Mouse (Mus musculus) thymus, adult 2 months (tissue): Measurements from ENCODE around the gene Tenm2. TPM values are rescaled to one million over a fixed set of nuclear protein-coding genes. Genes with fewer than 3 reads are reported as not detected.

Source experiments
- DNase-seq: peaks from one replicate; pipeline ENCODE4 v3.0.0; 2021
- H3K27ac ChIP-seq: fragments of 200-500 bp; 2 replicates; pipeline ENCODE4 v1.5.1; 2012; ENCODE audit warnings: low read length, control low read depth; ENCODE audit not compliant: control insufficient read depth, insufficient read depth
- H3K27me3 ChIP-seq: fragments of 200-500 bp; 2 replicates; pipeline ENCODE4 v1.6.1; 2012; ENCODE audit warnings: mild to moderate bottlenecking, low read length, moderate library complexity, mixed read lengths; ENCODE audit not compliant: control insufficient read depth, insufficient read depth
- H3K36me3 ChIP-seq: fragments of 200-500 bp; 2 replicates; pipeline ENCODE4 v1.6.1; 2012; ENCODE audit warnings: mild to moderate bottlenecking, low read length, moderate library complexity; ENCODE audit not compliant: control insufficient read depth, insufficient read depth
- H3K4me1 ChIP-seq: fragments of 200-500 bp; replicated peaks from 2 replicates; pipeline ENCODE4 v1.6.1; 2012; ENCODE audit warnings: low read length; ENCODE audit not compliant: control insufficient read depth, insufficient read depth
- H3K4me3 ChIP-seq: fragments of 200-500 bp; 2 replicates; pipeline ENCODE4 v1.5.1; 2012; ENCODE audit warnings: mild to moderate bottlenecking, low read length, control low read depth, moderate library complexity; ENCODE audit not compliant: control insufficient read depth, insufficient read depth
- CTCF ChIP-seq: fragments of 200-500 bp; IDR thresholded peaks from 2 replicates; pipeline ENCODE4 v1.5.1; 2012; ENCODE audit warnings: mild to moderate bottlenecking, control low read depth, low read length, moderate library complexity, borderline replicate concordance; ENCODE audit not compliant: control insufficient read depth, poor library complexity, insufficient read depth; ENCODE audit errors: extremely low read depth
- POLR2A ChIP-seq: fragments of 200-500 bp; IDR thresholded peaks from 2 replicates; pipeline ENCODE4 v1.6.1; 2012; ENCODE audit warnings: mild to moderate bottlenecking, low read length, control low read depth, moderate library complexity; ENCODE audit not compliant: control insufficient read depth, poor library complexity, insufficient read depth; ENCODE audit errors: extremely low read depth
- WGBS: fragments of 180-500 bp; shearing (Covaris S2); methylation state at CpG from one replicate; pipeline ENCODE4 v1.1.7; 2018; 5-methylcytosine and 5-hydroxymethylcytosine counted together
- polyA plus RNA-seq: library from polyadenylated mRNA; depleted of rRNA; stranded (reverse); fragments of >200 nt; gene quantifications from 2 replicates; pipeline ENCODE4 v1.2.3, GENCODE M21; 2012

Gene Tenm2
- polyA plus RNA-seq, 1 experiment, result 0.70 TPM

DNA sequence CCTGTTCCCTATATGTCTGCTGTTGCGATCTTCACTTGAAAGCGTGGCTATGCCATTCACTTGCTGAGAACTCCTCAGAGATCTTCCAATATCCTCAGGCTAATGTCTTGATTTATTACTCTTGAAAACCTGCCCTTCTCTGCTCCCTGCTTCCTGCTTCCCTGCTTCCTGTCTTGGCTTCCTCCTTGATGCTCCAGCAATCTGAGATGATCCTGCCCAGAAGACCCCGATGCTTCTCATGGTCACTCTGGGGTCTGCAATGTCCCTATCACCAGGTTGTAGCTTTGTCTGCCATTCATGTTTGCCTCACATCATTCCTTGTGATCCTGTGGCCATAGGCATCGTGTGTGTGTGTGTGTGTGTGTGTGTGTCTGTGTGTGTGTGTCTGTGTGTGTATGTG lies 697.6 kb downstream of the Tenm2 start:
- no peaks in the 10 kb centered on the region for H3K27me3 ChIP-seq
- DNase-seq, result no peak
- H3K4me3 ChIP-seq, result no peak overlapping the region
- 69% methylated on average over 4 of the region's 4 CpGs for WGBS
- H3K27ac ChIP-seq, result no peak overlapping the region
- H3K36me3 ChIP-seq, result no peaks in the 10 kb centered on the region
- H3K4me1 ChIP-seq, result no peaks in the 10 kb centered on the region
- TF ChIP-seq POLR2A (no peak), CTCF (no peak)

DNA sequence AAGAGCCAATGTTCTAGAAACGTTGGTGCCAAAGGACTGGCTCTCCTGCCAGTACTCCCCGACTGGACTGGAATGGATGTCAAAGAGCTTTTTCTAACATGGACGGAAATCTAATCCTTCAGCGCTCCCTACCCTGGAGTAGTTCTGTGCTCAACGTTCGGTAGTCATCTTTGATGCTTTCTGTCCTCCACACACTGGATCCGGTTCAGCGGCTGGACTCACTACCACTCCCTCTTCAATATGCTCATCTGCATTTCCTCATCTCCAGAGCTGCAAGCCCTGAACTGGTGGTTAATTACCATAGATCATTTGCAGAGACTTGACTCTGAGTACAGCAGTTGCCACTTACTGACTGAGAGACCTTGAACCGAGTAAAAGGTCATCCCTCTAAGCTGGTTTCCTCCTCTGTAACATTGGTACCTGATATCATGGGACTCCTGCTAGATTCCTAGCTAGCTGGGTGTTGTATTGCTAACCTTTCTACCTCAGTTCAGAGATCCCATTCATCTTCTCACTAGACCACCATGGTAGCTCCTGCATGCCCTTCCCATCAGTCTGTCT lies 698.1 kb downstream of the Tenm2 start:
- no peaks in the 10 kb centered on the region for H3K4me1 ChIP-seq
- H3K27me3 ChIP-seq, result no peaks in the 10 kb centered on the region
- no peak for DNase-seq
- H3K4me3 ChIP-seq, result no peak overlapping the region
- 91% methylated on average over 9 of the region's 9 CpGs for WGBS
- no peak overlapping the region for H3K27ac ChIP-seq
- no peak for TF ChIP-seq CTCF
- no peak for TF ChIP-seq POLR2A
- H3K36me3 ChIP-seq, result no peaks in the 10 kb centered on the region

DNA sequence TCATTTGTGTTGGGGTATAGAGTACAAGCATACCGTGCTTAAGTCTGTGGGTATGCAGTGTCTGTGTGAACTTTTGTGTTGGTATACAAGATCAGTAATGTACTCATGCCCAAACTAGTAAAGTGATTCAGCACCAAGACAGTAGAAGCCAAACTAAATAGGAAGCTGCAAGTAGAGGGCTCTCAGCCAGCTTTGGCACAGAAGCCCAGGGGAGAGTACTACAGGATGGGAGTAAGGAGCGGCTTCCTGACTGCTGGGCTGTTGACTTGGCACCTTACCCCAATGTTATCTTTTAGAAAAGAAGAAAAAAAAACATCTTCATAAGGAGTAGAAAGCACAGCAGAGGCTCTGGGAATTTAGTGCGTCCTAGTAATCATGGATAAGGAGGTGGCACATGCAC lies 700.2 kb downstream of the Tenm2 start:
- Histone ChIP-seq H3K27me3 (no peaks in the 10 kb centered on the region), H3K4me1 (no peaks in the 10 kb centered on the region), H3K36me3 (no peaks in the 10 kb centered on the region), H3K4me3 (no peak overlapping the region), H3K27ac (no peak overlapping the region)
- 93% methylated on average over 3 of the region's 3 CpGs for WGBS
- no peak for TF ChIP-seq POLR2A
- no peak for TF ChIP-seq CTCF
- DNase-seq, result no peak

DNA sequence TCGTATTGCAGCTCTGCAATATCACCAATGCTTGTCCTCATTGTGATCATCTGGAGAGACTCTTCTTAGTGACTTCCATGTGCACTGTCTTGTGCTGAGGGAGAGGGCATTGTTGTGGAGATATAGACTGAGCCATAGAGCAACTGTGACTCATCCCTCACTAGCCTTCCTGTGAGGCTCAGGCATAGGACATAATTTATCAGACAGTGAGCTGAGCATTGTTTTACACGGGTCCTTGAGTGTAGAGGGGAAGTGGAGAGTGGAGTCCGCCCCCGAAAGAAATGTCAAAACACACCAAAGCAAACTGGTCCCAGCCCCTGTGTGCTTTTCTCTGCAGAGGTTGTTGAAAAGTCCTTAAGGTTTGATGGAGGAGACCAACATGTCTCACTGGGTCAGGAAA lies 704.1 kb downstream of the Tenm2 start:
- no peak for DNase-seq

DNA sequence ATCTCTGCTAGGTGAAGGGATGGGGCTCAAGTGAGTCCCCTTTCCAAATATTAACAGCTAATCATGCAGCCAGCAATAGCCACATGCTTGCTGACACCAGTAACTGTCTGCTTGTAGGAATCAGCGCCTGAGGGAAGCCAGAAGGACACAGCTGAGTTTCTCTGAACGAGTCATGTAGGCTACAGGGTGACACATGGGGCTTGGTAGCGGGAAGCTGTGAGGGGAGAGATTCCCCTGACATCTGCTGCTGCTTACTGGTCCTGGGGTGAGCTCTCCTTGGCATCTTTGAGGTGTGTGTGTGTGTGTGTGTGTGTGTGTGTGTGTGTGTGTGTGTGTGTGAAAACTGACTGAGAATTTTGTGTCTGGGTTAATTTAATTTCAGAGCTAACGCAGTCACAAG lies 708.3 kb downstream of the Tenm2 start:
- Histone ChIP-seq H3K4me3 (no peak overlapping the region), H3K27ac (no peak overlapping the region), H3K4me1 (no peaks in the 10 kb centered on the region), H3K36me3 (no peaks in the 10 kb centered on the region), H3K27me3 (no peaks in the 10 kb centered on the region; the same call in 1 of the 2 replicates)
- no peak for DNase-seq
- 69% methylated on average over 4 of the region's 4 CpGs for WGBS
- TF ChIP-seq POLR2A (no peak), CTCF (no peak)

More for the DNA sequence above, 704.1 kb downstream of the Tenm2 start:
- Histone ChIP-seq H3K4me1 (no peaks in the 10 kb centered on the region), H3K4me3 (no peak overlapping the region), H3K27me3 (no peaks in the 10 kb centered on the region; the same call in 1 of the 2 replicates), H3K27ac (no peak overlapping the region), H3K36me3 (no peaks in the 10 kb centered on the region)
- 53% methylated on average over 4 of the region's 4 CpGs for WGBS
- TF ChIP-seq CTCF (no peak), POLR2A (no peak)

DNA sequence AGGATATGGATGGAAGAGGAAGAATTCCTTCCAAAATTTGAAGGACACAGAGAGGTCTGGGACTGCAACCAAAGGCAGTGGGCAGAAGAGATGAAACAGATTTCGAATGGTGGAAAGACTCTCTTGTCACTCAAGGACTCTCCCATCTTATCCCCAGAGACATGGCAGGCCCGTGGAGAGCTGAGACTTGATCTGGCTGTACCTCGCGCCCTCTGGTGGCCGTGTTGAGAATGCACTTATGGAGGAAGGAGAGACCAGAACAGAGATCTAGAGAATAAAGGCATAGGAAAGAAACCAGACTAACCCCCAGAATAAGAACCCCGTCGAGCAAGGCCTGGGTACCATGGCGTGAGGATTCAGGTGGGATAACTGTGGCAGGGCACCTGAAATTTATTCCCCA lies 709.4 kb downstream of the Tenm2 start:
- peak; percentile 4 for DNase-seq
- no peak for TF ChIP-seq CTCF
- no peaks in the 10 kb centered on the region; the same call in 1 of the 2 replicates for H3K27me3 ChIP-seq

DNA sequence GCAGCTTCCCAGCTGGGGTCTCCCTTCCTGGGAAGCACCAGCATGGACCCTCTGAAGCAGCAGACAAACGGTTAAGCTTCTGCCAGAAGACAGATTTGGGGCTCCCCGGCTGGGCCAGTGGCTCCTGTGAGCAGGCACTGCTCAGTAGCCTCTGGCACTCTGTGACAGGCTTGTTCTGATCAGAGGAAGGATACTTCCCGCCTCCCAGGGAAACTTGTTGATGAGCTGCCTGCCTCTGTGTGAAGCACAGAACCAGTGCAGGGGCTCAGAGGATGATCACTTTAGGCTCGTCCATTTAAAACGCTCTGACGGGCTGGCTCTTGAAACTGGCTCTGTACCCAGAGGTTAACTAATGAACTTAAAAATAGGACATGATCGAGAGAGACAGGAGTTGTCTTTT lies 723.3 kb downstream of the Tenm2 start:
- 66% methylated on average over 7 of the region's 7 CpGs for WGBS
- no peaks in the 10 kb centered on the region for H3K4me1 ChIP-seq
- no peaks in the 10 kb centered on the region for H3K27me3 ChIP-seq
- DNase-seq, result no peak
- no peak overlapping the region for H3K27ac ChIP-seq
- no peak for TF ChIP-seq POLR2A
- TF ChIP-seq CTCF, result no peak
- H3K36me3 ChIP-seq, result no peaks in the 10 kb centered on the region
- H3K4me3 ChIP-seq, result no peak overlapping the region

More for the DNA sequence above, 709.4 kb downstream of the Tenm2 start:
- no peaks in the 10 kb centered on the region for H3K36me3 ChIP-seq
- H3K4me1 ChIP-seq, result no peaks in the 10 kb centered on the region
- no peak overlapping the region for H3K27ac ChIP-seq
- WGBS, result 14% methylated on average over 8 of the region's 8 CpGs
- no peak overlapping the region for H3K4me3 ChIP-seq
